ENCODE assay signal across 22 mouse cellular contexts in the genomic region with DNA sequence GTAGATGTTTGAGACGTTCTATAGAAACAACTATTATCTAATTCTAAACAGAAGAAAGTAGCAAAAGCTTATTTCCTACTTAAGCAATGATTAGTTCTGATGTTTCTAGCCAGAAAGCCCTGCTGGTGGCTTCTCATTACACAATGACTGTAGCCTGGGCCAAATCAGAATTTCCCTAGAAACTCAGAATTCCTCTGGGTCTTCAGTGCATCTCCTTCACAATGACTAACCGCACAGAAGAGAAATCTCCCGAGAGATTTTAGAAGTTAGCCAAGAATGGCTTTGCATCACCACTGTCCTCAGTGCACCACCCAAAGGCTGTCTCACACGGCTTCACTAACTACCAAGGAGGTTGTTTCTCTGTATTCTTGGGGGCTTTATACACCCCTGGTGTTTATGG.
DNase-seq lines count a peak whose midpoint lies in the region; ATAC-seq and TF ChIP-seq lines count a peak whose summit lies in the region.
"Had no signal": no experiment of that assay in that cellular context is flagged by ENCODE, and none has a peak within 500 bp of the region (broad histone marks: within the 10 kb centered on the region; RNA-seq: fewer than 3 reads in every experiment).

No protein-coding gene starts in this region.

- H3K27ac ChIP-seq in hindbrain, postnatal 0 days, result no peak overlapping the region
- no peak overlapping the region for H3K27ac ChIP-seq in hindbrain, embryonic 16.5 days (ENCODE audit: low read depth, low read length)
- H3K27ac ChIP-seq: embryonic facial prominence, embryonic 15.5 days; forebrain, embryonic 15.5 days; heart, adult 2 months; hindbrain, embryonic 10.5 days; hindbrain, embryonic 14.5 days had no signal

- no peak overlapping the region for H3K9ac ChIP-seq in hindbrain, postnatal 0 days (replicated peaks; ENCODE audit: low read length)
- no peak overlapping the region for H3K9ac ChIP-seq in hindbrain, embryonic 16.5 days (ENCODE audit: low read depth, low read length)
- H3K9ac ChIP-seq: embryonic facial prominence, embryonic 15.5 days; forebrain, embryonic 15.5 days; hindbrain, embryonic 14.5 days had no signal

- H3K9me3 ChIP-seq in hindbrain, postnatal 0 days (ENCODE audit: low read length), result no peaks in the 10 kb centered on the region
- H3K9me3 ChIP-seq in hindbrain, embryonic 16.5 days (ENCODE audit: control insufficient read depth, low read length), result no peaks in the 10 kb centered on the region; the same call in 1 of the 2 replicates
- H3K9me3 ChIP-seq: embryonic facial prominence, embryonic 15.5 days; forebrain, embryonic 15.5 days; hindbrain, embryonic 10.5 days had no signal

- no peaks in the 10 kb centered on the region for H3K27me3 ChIP-seq in hindbrain, postnatal 0 days (ENCODE audit: insufficient read depth, low read length)
- no peaks in the 10 kb centered on the region for H3K27me3 ChIP-seq in hindbrain, embryonic 16.5 days (replicated peaks; ENCODE audit: control insufficient read depth, insufficient read depth, low read length)
- H3K27me3 ChIP-seq: embryonic facial prominence, embryonic 15.5 days; forebrain, embryonic 15.5 days had no signal

- H3K4me2 ChIP-seq in hindbrain, postnatal 0 days (ENCODE audit: low read depth, low read length), result no peak overlapping the region
- no peak overlapping the region for H3K4me2 ChIP-seq in hindbrain, embryonic 16.5 days (ENCODE audit: low read length)
- H3K4me2 ChIP-seq: embryonic facial prominence, embryonic 15.5 days; forebrain, embryonic 15.5 days; hindbrain, embryonic 14.5 days had no signal

- WGBS in hindbrain, postnatal 0 days, result 66% methylated on average over 4 of the region's 4 CpGs
- WGBS in hindbrain, embryonic 16.5 days, result 69% methylated on average over 4 of the region's 4 CpGs

- H3K36me3 ChIP-seq in hindbrain, postnatal 0 days (ENCODE audit: insufficient read depth, low read length), result no peaks in the 10 kb centered on the region
- no peaks in the 10 kb centered on the region for H3K36me3 ChIP-seq in hindbrain, embryonic 16.5 days (ENCODE audit: control insufficient read depth, insufficient read depth, low read length)
- H3K36me3 ChIP-seq: embryonic facial prominence, embryonic 15.5 days; forebrain, embryonic 15.5 days; hindbrain, embryonic 10.5 days had no signal

- peak; percentile 24; the same call in 1 of the 2 replicates for ATAC-seq in hindbrain, postnatal 0 days
- no peak for ATAC-seq in hindbrain, embryonic 16.5 days
- ATAC-seq: forebrain, embryonic 15.5 days; inflammation-experienced regulatory T-cells, adult 6 months; intestine, postnatal 0 days had no signal

- intact Hi-C loops in gastrocnemius, postnatal 36 days (cut with DNase I), result no loop called here

- H3K4me1 ChIP-seq in hindbrain, postnatal 0 days (ENCODE audit: insufficient read depth, low read length), result no peaks in the 10 kb centered on the region
- no peaks in the 10 kb centered on the region for H3K4me1 ChIP-seq in hindbrain, embryonic 16.5 days (ENCODE audit: control insufficient read depth, insufficient read depth, low read depth, low read length)
- H3K4me1 ChIP-seq: embryonic facial prominence, embryonic 15.5 days; forebrain, embryonic 15.5 days; hindbrain, embryonic 10.5 days had no signal

- no peak for TF ChIP-seq CTCF in hindbrain, postnatal 0 days (IDR thresholded peaks at IDR 0.05; ENCODE audit: low read depth)

- H3K4me3 ChIP-seq in hindbrain, postnatal 0 days (ENCODE audit: low read length), result no peak overlapping the region
- H3K4me3 ChIP-seq in hindbrain, embryonic 16.5 days (ENCODE audit: low read length), result no peak overlapping the region
- H3K4me3 ChIP-seq: embryonic facial prominence, embryonic 15.5 days; erythroblast, embryonic 14.5 days; forebrain, embryonic 15.5 days; heart, adult 2 months; hindbrain, embryonic 10.5 days had no signal

- peak; percentile 33 for DNase-seq in adrenal gland, postnatal 10 days
- DNase-seq in adrenal gland, adult 18-20 months (ENCODE audit: low spot score in 2 of 2), result no peak
- peak; percentile 13 for DNase-seq in gastrocnemius, postnatal 25 days
- no peak for DNase-seq in gastrocnemius, postnatal 36 days
- DNase-seq in hindbrain, postnatal 0 days (ENCODE audit: low spot score), result peak; percentile 36
- DNase-seq in skeletal muscle tissue, adult 2 months (ENCODE audit: low read depth, low spot score), result peak; percentile 19
- no peak for DNase-seq in left cerebral cortex, adult 11 months (ENCODE audit: low spot score)
- DNase-seq: cerebellum, adult 11-12 months; cerebellum, postnatal 10 days; embryo, embryonic 11 days; gastrocnemius, postnatal 14 days; heart, adult 2 months; heart, postnatal 10 days; kidney, adult 8-10 months had no signal

Comparison
In these comparisons a context has a peak if more than half of its experiments do, and no peak if none do; other contexts are left out.
1. DNase-seq: peak in adrenal gland, postnatal 10 days (single experiment), gastrocnemius, postnatal 25 days (single experiment), hindbrain, postnatal 0 days (single experiment) and skeletal muscle tissue, adult 2 months (single experiment); none in adrenal gland, adult 18-20 months (0 of 2), gastrocnemius, postnatal 36 days (0 of 2) and left cerebral cortex, adult 11 months (single experiment).